Mouse (Mus musculus): Measurements from ENCODE around the gene Sec22b.

GRCm38 (mm10) chr3:97898381-97898780, 2.6 kb upstream of the Sec22b start:
- TF ChIP-seq CTCF (IDR thresholded peaks at IDR 0.05; ENCODE audit: control insufficient read depth, insufficient read depth, insufficient replicate concordance, low read depth, low read length) (no peak), POLR2A (IDR thresholded peaks at IDR 0.05; ENCODE audit: control insufficient read depth, low read depth, low read length) (no peak)
